Mouse (Mus musculus): ENCODE data around the gene AC141477.1.

AC141477.1 gene

GRCm38 (mm10) chr10:76440281-76440680, at the start of gene AC141477.1:
TSS of gene AC141477.1 (minus strand) at chr10:76440444.
- in situ Hi-C loops (cut with MboI; ENCODE audit: low pct_unique_long_range_greater_than_20kb in 1 of 2, low sequenced_read_pairs in 2 of 2, unreplicated experiment in 1 of 2): no loop called here

- in situ Hi-C loops (cut with MboI; ENCODE audit: low pct_unique_long_range_greater_than_20kb in 1 of 2, low sequenced_read_pairs in 2 of 2, unreplicated experiment in 1 of 2): no loop called here
These were observed 49.0 kb upstream of the AC141477.1 start for GRCm38 (mm10) chr10:76489205-76489604.

GRCm38 (mm10) chr10:76488265-76488664, 48.0 kb upstream of the AC141477.1 start:
- in situ Hi-C loops (cut with MboI; ENCODE audit: low pct_unique_long_range_greater_than_20kb in 1 of 2, low sequenced_read_pairs in 2 of 2, unreplicated experiment in 1 of 2): no loop called here

- in situ Hi-C loops (cut with MboI; ENCODE audit: low pct_unique_long_range_greater_than_20kb in 1 of 2, low sequenced_read_pairs in 2 of 2, unreplicated experiment in 1 of 2): no loop called here
These were observed 46.1 kb upstream of the AC141477.1 start for GRCm38 (mm10) chr10:76486302-76486701.

GRCm38 (mm10) chr10:76481480-76481879, 41.2 kb upstream of the AC141477.1 start:
- in situ Hi-C loops (cut with MboI; ENCODE audit: low pct_unique_long_range_greater_than_20kb in 1 of 2, low sequenced_read_pairs in 2 of 2, unreplicated experiment in 1 of 2): no loop called here

- in situ Hi-C loops (cut with MboI; ENCODE audit: low pct_unique_long_range_greater_than_20kb in 1 of 2, low sequenced_read_pairs in 2 of 2, unreplicated experiment in 1 of 2): no loop called here
These were observed 40.6 kb upstream of the AC141477.1 start for GRCm38 (mm10) chr10:76480851-76481250.

- in situ Hi-C loops (cut with MboI; ENCODE audit: low pct_unique_long_range_greater_than_20kb in 1 of 2, low sequenced_read_pairs in 2 of 2, unreplicated experiment in 1 of 2): no loop called here
These were observed 33.5 kb upstream of the AC141477.1 start for GRCm38 (mm10) chr10:76473759-76474158.

- in situ Hi-C loops (cut with MboI; ENCODE audit: low pct_unique_long_range_greater_than_20kb in 1 of 2, low sequenced_read_pairs in 2 of 2, unreplicated experiment in 1 of 2): no loop called here
These were observed 28.2 kb upstream of the AC141477.1 start, which contains the start of the genes Mcm3ap and Ybey for GRCm38 (mm10) chr10:76468203-76469162. TSS of gene Mcm3ap (plus strand) at chr10:76468927. TSS of gene Ybey (minus strand) at chr10:76469114.

GRCm38 (mm10) chr10:76462721-76463120, 22.5 kb upstream of the AC141477.1 start:
- in situ Hi-C loops (cut with MboI; ENCODE audit: low pct_unique_long_range_greater_than_20kb in 1 of 2, low sequenced_read_pairs in 2 of 2, unreplicated experiment in 1 of 2): no loop called here

- in situ Hi-C loops (cut with MboI; ENCODE audit: low pct_unique_long_range_greater_than_20kb in 1 of 2, low sequenced_read_pairs in 2 of 2, unreplicated experiment in 1 of 2): no loop called here
These were observed 22.1 kb upstream of the AC141477.1 start for GRCm38 (mm10) chr10:76462312-76462711.

- in situ Hi-C loops (cut with MboI; ENCODE audit: low pct_unique_long_range_greater_than_20kb in 1 of 2, low sequenced_read_pairs in 2 of 2, unreplicated experiment in 1 of 2): no loop called here
These were observed 21.0 kb upstream of the AC141477.1 start for GRCm38 (mm10) chr10:76461255-76461654.

GRCm38 (mm10) chr10:76455289-76455688, 15.0 kb upstream of the AC141477.1 start:
- in situ Hi-C loops (cut with MboI; ENCODE audit: low pct_unique_long_range_greater_than_20kb in 1 of 2, low sequenced_read_pairs in 2 of 2, unreplicated experiment in 1 of 2): no loop called here

GRCm38 (mm10) chr10:76448851-76449250, 8.6 kb upstream of the AC141477.1 start, which contains the start of gene 2610028H24Rik:
TSS of gene 2610028H24Rik (plus strand) at chr10:76449081.
- in situ Hi-C loops (cut with MboI; ENCODE audit: low pct_unique_long_range_greater_than_20kb in 1 of 2, low sequenced_read_pairs in 2 of 2, unreplicated experiment in 1 of 2): no loop called here

GRCm38 (mm10) chr10:76447406-76448229, 7.4 kb upstream of the AC141477.1 start:
- in situ Hi-C loops (cut with MboI; ENCODE audit: low pct_unique_long_range_greater_than_20kb in 1 of 2, low sequenced_read_pairs in 2 of 2, unreplicated experiment in 1 of 2): no loop called here

GRCm38 (mm10) chr10:76445996-76446681, 5.9 kb upstream of the AC141477.1 start:
- in situ Hi-C loops (cut with MboI; ENCODE audit: low pct_unique_long_range_greater_than_20kb in 1 of 2, low sequenced_read_pairs in 2 of 2, unreplicated experiment in 1 of 2): no loop called here

GRCm38 (mm10) chr10:76442178-76443088, 2.2 kb upstream of the AC141477.1 start, which contains the start of gene Pcnt:
TSS of gene Pcnt (minus strand) at chr10:76442786.
- in situ Hi-C loops (cut with MboI; ENCODE audit: low pct_unique_long_range_greater_than_20kb in 1 of 2, low sequenced_read_pairs in 2 of 2, unreplicated experiment in 1 of 2): no loop called here

GRCm38 (mm10) chr10:76439107-76439890, 945 bp downstream of the AC141477.1 start:
- in situ Hi-C loops (cut with MboI; ENCODE audit: low pct_unique_long_range_greater_than_20kb in 1 of 2, low sequenced_read_pairs in 2 of 2, unreplicated experiment in 1 of 2): no loop called here

Data from mouse embryonic stem cell (cell line).